Mouse (Mus musculus) stomach, embryonic 16.5 days (tissue): ENCODE measurements around the gene Mta1. TPM values are rescaled to one million over a fixed set of nuclear protein-coding genes. Genes with fewer than 3 reads are reported as not detected.

Experiments used
- ATAC-seq: fragments of 200-750 bp; cut with Nextera tagmentation; 2 replicates; pipeline ENCODE4 v1.8.0; 2017; ENCODE audit warnings: moderate number of reproducible peaks, moderate TSS enrichment; ENCODE audit not compliant: insufficient read depth, low FRiP score
- H3K27ac ChIP-seq: fragments of 300-500 bp; sonication (generic); 2 replicates; pipeline ENCODE4 v1.5.1; 2014; ENCODE audit warnings: low read length
- H3K27me3 ChIP-seq: fragments of 300-500 bp; sonication (generic); 2 replicates; pipeline ENCODE4 v1.6.1; 2014; ENCODE audit warnings: low read length, control low read depth, mixed read lengths; ENCODE audit not compliant: control insufficient read depth, insufficient read depth
- H3K36me3 ChIP-seq: fragments of 300-500 bp; sonication (generic); 2 replicates; pipeline ENCODE4 v1.6.1; 2014; ENCODE audit warnings: low read length; ENCODE audit not compliant: control insufficient read depth, insufficient read depth
- H3K4me1 ChIP-seq: fragments of 300-500 bp; sonication (generic); 2 replicates; pipeline ENCODE4 v1.6.1; 2014; ENCODE audit warnings: low read length, control low read depth, mixed read lengths; ENCODE audit not compliant: control insufficient read depth, insufficient read depth
- H3K4me2 ChIP-seq: fragments of 300-500 bp; sonication (generic); 2 replicates; pipeline ENCODE4 v1.6.1; 2014; ENCODE audit warnings: low read depth, low read length, mixed read lengths
- H3K4me3 ChIP-seq: fragments of 300-500 bp; sonication (generic); replicated peaks from 2 replicates; pipeline ENCODE4 v1.5.1; 2014; ENCODE audit warnings: mild to moderate bottlenecking, low read length
- H3K9ac ChIP-seq: fragments of 300-500 bp; sonication (generic); 2 replicates; pipeline ENCODE4 v1.6.1; 2014; ENCODE audit warnings: low read length
- H3K9me3 ChIP-seq: fragments of 300-500 bp; sonication (generic); replicated peaks from 2 replicates; pipeline ENCODE4 v1.6.1; 2016; ENCODE audit warnings: low read length, control low read depth; ENCODE audit not compliant: control insufficient read depth
- WGBS: fragments of 180-500 bp; shearing (Covaris S2); extraction: QIAGEN DNeasy Blood & Tissue Kit; methylation state at CpG from one replicate; pipeline ENCODE4 v1.1.7; 2014; 5-methylcytosine and 5-hydroxymethylcytosine counted together
- microRNA-seq: library from miRNA; unstranded; fragments of <30 nt; microRNA quantifications from one replicate; pipeline ENCODE4, GENCODE M21; 2016
- polyA plus RNA-seq: library from polyadenylated mRNA; unstranded; fragments of >200 nt; fragmentation: Nextera tagmentation; extraction: Ambion mirVana; gene quantifications from 2 replicates; pipeline ENCODE4 v1.2.1, GENCODE M21; 2015

The Mta1 gene
- polyA plus RNA-seq, 1 experiment from 2014 or later: 10.8 TPM

- Histone ChIP-seq H3K4me1 (no peaks in the 10 kb centered on the region), H3K9me3 (no peaks in the 10 kb centered on the region), H3K9ac (no peak overlapping the region), H3K27me3 (no peaks in the 10 kb centered on the region), H3K36me3 (no peaks in the 10 kb centered on the region), H3K27ac (no peak overlapping the region), H3K4me2 (no peak overlapping the region), H3K4me3 (no peak overlapping the region)
- WGBS: 85% methylated on average over 18 of the region's 18 CpGs
- ATAC-seq: no peak
Measured at GRCm38 (mm10) chr12:113176960-113177725, 79.1 kb downstream of the Mta1 start.

- peaks cover 9% of the 10 kb centered on the region for H3K27me3 ChIP-seq
- WGBS: 38% methylated on average over 4 of the region's 4 CpGs
Measured at GRCm38 (mm10) chr12:113181020-113181419, 82.9 kb downstream of the Mta1 start.

GRCm38 (mm10) chr12:113184945-113185344 lies 86.9 kb downstream of the Mta1 start:
- H3K4me1 ChIP-seq: peaks cover 20% of the 10 kb centered on the region
- H3K4me3 ChIP-seq: no peak overlapping the region
- peaks cover 21% of the 10 kb centered on the region for H3K27me3 ChIP-seq
- H3K27ac ChIP-seq: no peak overlapping the region
- no peak for ATAC-seq
- no peaks in the 10 kb centered on the region for H3K9me3 ChIP-seq
- 65% methylated on average over 5 of the region's 5 CpGs for WGBS
- H3K36me3 ChIP-seq: 0 out of 2 replicates have a peak, but pooled peaks cover 7% of the 10 kb centered on the region
- no peak overlapping the region for H3K4me2 ChIP-seq
- no peak overlapping the region for H3K9ac ChIP-seq

More at GRCm38 (mm10) chr12:113181020-113181419, 82.9 kb downstream of the Mta1 start:
- Histone ChIP-seq H3K9ac (no peak overlapping the region), H3K4me3 (no peak overlapping the region), H3K27ac (no peak overlapping the region), H3K4me1 (peaks cover 7% of the 10 kb centered on the region), H3K9me3 (no peaks in the 10 kb centered on the region), H3K36me3 (no peaks in the 10 kb centered on the region), H3K4me2 (no peak overlapping the region)
- ATAC-seq: no peak

GRCm38 (mm10) chr12:113185442-113186291 lies 87.6 kb downstream of the Mta1 start, which contains the start of gene Tmem121:
TSS of gene Tmem121 (plus strand) at chr12:113185930.
- peak within 1 kb of the TSS; percentile 66 for H3K4me3 ChIP-seq
- peak within 1 kb of the TSS; percentile 87 for H3K4me2 ChIP-seq
- H3K27me3 ChIP-seq: peaks cover 21% of the 10 kb centered on the region
- peak within 1 kb of the TSS; percentile 73 for H3K9ac ChIP-seq
- no peak within 1 kb of the TSS for H3K27ac ChIP-seq
- no peaks in the 10 kb centered on the region for H3K9me3 ChIP-seq
- ATAC-seq: peak; percentile 41; the same call in 1 of the 2 replicates
- H3K36me3 ChIP-seq: 0 out of 2 replicates have a peak, but pooled peaks cover 7% of the 10 kb centered on the region
- peaks cover 20% of the 10 kb centered on the region for H3K4me1 ChIP-seq
- 2% methylated on average over 62 of the region's 63 CpGs for WGBS

- Histone ChIP-seq H3K27ac (no peak overlapping the region), H3K9ac (peak overlapping the region; percentile 73), H3K4me2 (peak overlapping the region; percentile 87), H3K4me1 (peaks cover 20% of the 10 kb centered on the region), H3K36me3 (0 out of 2 replicates have a peak, but pooled peaks cover 7% of the 10 kb centered on the region), H3K4me3 (peak overlapping the region; percentile 66), H3K27me3 (peaks cover 21% of the 10 kb centered on the region), H3K9me3 (no peaks in the 10 kb centered on the region)
- ATAC-seq: no peak
- 45% methylated on average over 12 of the region's 12 CpGs for WGBS
Measured at GRCm38 (mm10) chr12:113186326-113187010, 88.4 kb downstream of the Mta1 start.

Small RNA genes within 50 kb of the gene (microRNA-seq; reads per million reads assigned to microRNA genes)
- not detected for gene Gm44471

Other genes with a start within 250 kb of the Mta1 start
- gene Gpr132, start 230.1 kb upstream of the Mta1 start, polyA plus RNA-seq: 0.15 and 0.22 TPM in 2 replicates
- 5.1 and 6.4 TPM in 2 replicates for gene Jag2, start 168.5 kb upstream of the Mta1 start, polyA plus RNA-seq
- gene Nudt14, start 156.2 kb upstream of the Mta1 start, polyA plus RNA-seq: 80.2 and 81.9 TPM in 2 replicates
- 16.2 and 20.6 TPM in 2 replicates for gene Btbd6, start 121.8 kb upstream of the Mta1 start, polyA plus RNA-seq
- 50.3 and 53.9 TPM in 2 replicates for gene Brf1, start 97.6 kb upstream of the Mta1 start, polyA plus RNA-seq
- gene Pacs2, start 83.8 kb upstream of the Mta1 start, polyA plus RNA-seq: 9.7 and 11.2 TPM in 2 replicates
- not detected in 2 replicates for gene Tex22, start 23.8 kb upstream of the Mta1 start, polyA plus RNA-seq
- gene Crip2, start 42.0 kb downstream of the Mta1 start, polyA plus RNA-seq: 140 and 142 TPM in 2 replicates
- 350 and 360 TPM in 2 replicates for gene Crip1, start 48.0 kb downstream of the Mta1 start, polyA plus RNA-seq
- gene Tedc1, start 58.1 kb downstream of the Mta1 start, polyA plus RNA-seq: 24.0 and 24.3 TPM in 2 replicates
- gene Tmem121, start 87.7 kb downstream of the Mta1 start, polyA plus RNA-seq: 4.6 and 6.5 TPM in 2 replicates